In the genomic region with DNA sequence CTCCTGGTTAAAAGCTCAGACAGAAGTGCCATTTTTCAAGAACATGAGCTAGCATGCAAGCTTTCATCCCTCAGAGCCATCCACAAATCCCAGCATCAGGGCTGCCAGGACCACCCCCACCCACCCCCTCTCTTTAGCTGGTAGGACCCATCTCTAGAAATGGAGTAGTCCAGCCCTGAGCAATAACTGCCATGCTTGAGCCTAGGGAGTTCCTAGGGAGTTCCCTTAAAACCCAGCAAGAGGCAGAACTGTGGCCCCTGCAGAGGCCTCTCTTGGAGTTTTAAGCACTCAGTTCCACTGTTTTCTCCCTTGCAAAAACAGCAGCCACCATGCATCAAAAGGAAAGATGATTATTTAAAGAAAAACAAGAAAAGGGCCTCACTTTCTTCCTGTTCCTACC, we compare ENCODE assay signal across 11 mouse cellular contexts. TPM values are rescaled to one million over a fixed set of nuclear protein-coding genes. Genes with fewer than 3 reads are reported as not detected.
DNase-seq lines count a peak whose midpoint lies in the region; ATAC-seq and TF ChIP-seq lines count a peak whose summit lies in the region.
"Had no signal": no experiment of that assay in that cellular context is flagged by ENCODE, and none has a peak within 500 bp of the region (broad histone marks: within the 10 kb centered on the region; RNA-seq: fewer than 3 reads in every experiment).

No protein-coding gene starts in this region.

- H3K36me3 ChIP-seq in kidney, embryonic 16.5 days (ENCODE audit: insufficient read depth, low read length): no peaks in the 10 kb centered on the region
- H3K36me3 ChIP-seq in forebrain, postnatal 0 days (ENCODE audit: insufficient read depth): no peaks in the 10 kb centered on the region
- no peaks in the 10 kb centered on the region for H3K36me3 ChIP-seq in limb, embryonic 11.5 days (ENCODE audit: control insufficient read depth, insufficient read depth, low read length)
- no peaks in the 10 kb centered on the region for H3K36me3 ChIP-seq in neural tube, embryonic 15.5 days

- no peak for DNase-seq in kidney, postnatal 25 days
- no peak for DNase-seq in forebrain, postnatal 0 days
- DNase-seq in limb, embryonic 11.5 days (ENCODE audit: low spot score): no peak
- no peak for DNase-seq in left cerebral cortex, postnatal 10 days (ENCODE audit: extremely low spot score in 1 of 2, low spot score in 2 of 2)
- no peak for DNase-seq in left cerebral cortex, postnatal 4 days
- DNase-seq: gastrocnemius, postnatal 10 days had no signal

- peak overlapping the region; percentile 79 for H3K4me2 ChIP-seq in kidney, embryonic 16.5 days (replicated peaks; ENCODE audit: low read depth, low read length)
- peak overlapping the region; percentile 15 for H3K4me2 ChIP-seq in forebrain, postnatal 0 days (ENCODE audit: low read depth)
- peak overlapping the region; percentile 26 for H3K4me2 ChIP-seq in limb, embryonic 11.5 days (ENCODE audit: low read depth, severe bottlenecking)
- H3K4me2 ChIP-seq in neural tube, embryonic 15.5 days: peak overlapping the region; percentile 98

- H3K9me3 ChIP-seq in kidney, embryonic 16.5 days (ENCODE audit: low read length): no peaks in the 10 kb centered on the region
- H3K9me3 ChIP-seq in forebrain, postnatal 0 days (ENCODE audit: low read length): no peaks in the 10 kb centered on the region
- no peaks in the 10 kb centered on the region for H3K9me3 ChIP-seq in limb, embryonic 11.5 days (ENCODE audit: control insufficient read depth, low read length)
- H3K9me3 ChIP-seq in neural tube, embryonic 15.5 days (replicated peaks): no peaks in the 10 kb centered on the region

- H3K9ac ChIP-seq in kidney, embryonic 16.5 days (replicated peaks; ENCODE audit: low read length): peak overlapping the region; percentile 43
- no peak overlapping the region for H3K9ac ChIP-seq in forebrain, postnatal 0 days
- H3K9ac ChIP-seq in limb, embryonic 11.5 days (ENCODE audit: low read length): no peak overlapping the region
- no peak overlapping the region for H3K9ac ChIP-seq in neural tube, embryonic 15.5 days (replicated peaks)

- peak overlapping the region; percentile 23 for H3K27ac ChIP-seq in kidney, embryonic 16.5 days (ENCODE audit: low read length)
- H3K27ac ChIP-seq in forebrain, postnatal 0 days (ENCODE audit: low read depth, low read length): no peak overlapping the region
- no peak overlapping the region for H3K27ac ChIP-seq in limb, embryonic 11.5 days (replicated peaks; ENCODE audit: low read depth, low read length)
- no peak overlapping the region for H3K27ac ChIP-seq in neural tube, embryonic 15.5 days (replicated peaks)
- H3K27ac ChIP-seq: left cerebral cortex, adult 2 months had no signal

- peak overlapping the region; percentile 65 for H3K4me3 ChIP-seq in kidney, embryonic 16.5 days (ENCODE audit: low read length)
- no peak overlapping the region for H3K4me3 ChIP-seq in forebrain, postnatal 0 days (ENCODE audit: low read depth, low read length)
- peak overlapping the region; percentile 14; the same call in 1 of the 2 replicates for H3K4me3 ChIP-seq in limb, embryonic 11.5 days (ENCODE audit: low read depth, low read length)
- peak overlapping the region; percentile 73 for H3K4me3 ChIP-seq in neural tube, embryonic 15.5 days (replicated peaks)
- H3K4me3 ChIP-seq: left cerebral cortex, adult 2 months had no signal

- TF ChIP-seq CTCF in forebrain, postnatal 0 days (IDR thresholded peaks at IDR 0.05; ENCODE audit: low read depth): no peak

- intact Hi-C loops in left cerebral cortex, postnatal 10 days (cut with DNase I): loop anchor here (10.0 kb wide), 1 partner anchor 323 kb away; no protein-coding TSS in a partner anchor
- intact Hi-C loops in left cerebral cortex, postnatal 4 days (cut with DNase I): no loop called here

- H3K4me1 ChIP-seq in kidney, embryonic 16.5 days (ENCODE audit: insufficient read depth, low read length): 0 out of 2 replicates have a peak, but pooled peaks cover 8% of the 10 kb centered on the region
- no peaks in the 10 kb centered on the region for H3K4me1 ChIP-seq in forebrain, postnatal 0 days (ENCODE audit: insufficient read depth)
- peaks cover 13% of the 10 kb centered on the region for H3K4me1 ChIP-seq in limb, embryonic 11.5 days (ENCODE audit: control insufficient read depth, insufficient read depth, low read length)
- H3K4me1 ChIP-seq in neural tube, embryonic 15.5 days: peaks cover 22% of the 10 kb centered on the region

- H3K27me3 ChIP-seq in kidney, embryonic 16.5 days (ENCODE audit: insufficient read depth, low read length): peaks cover 10% of the 10 kb centered on the region
- peaks cover 14% of the 10 kb centered on the region for H3K27me3 ChIP-seq in forebrain, postnatal 0 days (ENCODE audit: insufficient read depth, low read length)
- no peaks in the 10 kb centered on the region for H3K27me3 ChIP-seq in limb, embryonic 11.5 days (ENCODE audit: control insufficient read depth, insufficient read depth, low read length)
- H3K27me3 ChIP-seq in neural tube, embryonic 15.5 days (replicated peaks): peaks cover 19% of the 10 kb centered on the region

- ATAC-seq in kidney, embryonic 16.5 days (ENCODE audit: low FRiP score, low TSS enrichment): no peak
- ATAC-seq in forebrain, postnatal 0 days: no peak
- ATAC-seq in limb, embryonic 11.5 days (ENCODE audit: insufficient number of reproducible peaks, low FRiP score, low TSS enrichment, low read depth): no peak
- no peak for ATAC-seq in neural tube, embryonic 15.5 days (ENCODE audit: low FRiP score)
- ATAC-seq in cerebellum, adult (ENCODE audit: insufficient number of reproducible peaks, low FRiP score, low TSS enrichment): no peak

RNA-seq across cellular contexts. Expression of a gene that starts 1.0 kb away (rescaled TPM):
- polyA plus RNA-seq in kidney, embryonic 16.5 days (2015; fragmentation: Nextera tagmentation; extraction: Ambion mirVana): 11.5 and 12.1 TPM in 2 replicates
- total RNA-seq in forebrain, postnatal 0 days (2014; rRNA removed): 4.7 and 4.9 TPM in 2 replicates
- polyA plus RNA-seq in forebrain, postnatal 0 days (2015; fragmentation: Nextera tagmentation; extraction: Ambion mirVana): 0.44 and 1.2 TPM in 2 replicates
- polyA plus RNA-seq in limb, embryonic 11.5 days (2014; fragmentation: Nextera tagmentation; extraction: Ambion mirVana): 3.3 and 3.5 TPM in 2 replicates
- 2.4 and 3.7 TPM in 2 replicates for polyA plus RNA-seq in neural tube, embryonic 15.5 days (2015; fragmentation: Nextera tagmentation; extraction: Ambion mirVana)
- total RNA-seq in left cerebral cortex, postnatal 10 days (2021): 1 to 10 TPM; 2.2 to 3.1 TPM
- 1 to 10 TPM; 2.3 to 3.2 TPM for total RNA-seq in left cerebral cortex, postnatal 4 days (2021)
- total RNA-seq: MEL had no signal

Comparison
In these comparisons a context has a peak if more than half of its experiments do, and no peak if none do; other contexts are left out.
1. H3K4me2 ChIP-seq: peak in every context shown above with its lines; median percentile 98 in neural tube, embryonic 15.5 days; 79 in kidney, embryonic 16.5 days; 26 in limb, embryonic 11.5 days; 15 in forebrain, postnatal 0 days.